Mouse (Mus musculus) small intestine, adult 2 months (tissue): ENCODE results near the gene Tut7.

Experiments used
- CTCF ChIP-seq: fragments of 200-500 bp; IDR thresholded peaks from 2 replicates; pipeline ENCODE4 v1.5.1; 2012; ENCODE audit warnings: low read depth, mild to moderate bottlenecking, control low read depth, inconsistent platforms, low read length, moderate library complexity, mixed read lengths; ENCODE audit not compliant: insufficient replicate concordance, insufficient read length; ENCODE audit errors: extremely low read depth
- POLR2A ChIP-seq: fragments of 200-500 bp; IDR thresholded peaks from 2 replicates; pipeline ENCODE4 v1.6.1; 2012; ENCODE audit warnings: low read depth, mild to moderate bottlenecking, control low read depth, inconsistent platforms, low read length, moderate library complexity

DNA sequence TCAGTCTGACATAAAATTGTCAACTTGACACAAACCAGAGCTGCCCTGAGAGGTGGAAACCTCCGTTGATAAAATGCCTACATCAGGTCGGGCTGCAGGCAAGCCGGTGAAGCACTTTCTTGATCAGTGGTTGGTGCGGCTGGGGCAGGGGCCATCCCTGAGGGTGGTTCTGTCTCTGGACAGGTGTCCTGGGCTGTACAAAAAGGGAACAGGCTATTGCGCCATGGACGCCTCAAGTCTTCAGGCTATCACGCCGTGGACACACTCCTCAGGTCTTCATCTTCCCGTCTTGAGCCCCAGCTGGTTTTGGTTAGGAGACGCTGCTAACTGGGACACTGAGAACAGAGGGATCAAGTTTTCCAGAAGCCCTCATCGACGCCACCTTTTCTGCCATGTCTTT is 72.6 kb downstream of the Tut7 start:
- TF ChIP-seq CTCF (no peak), POLR2A (no peak)
